Comparison of ENCODE assay signal across 16 mouse cellular contexts in genomic region chr16:4436738-4437137, GRCm38 (mm10). TPM values are rescaled to one million over a fixed set of nuclear protein-coding genes. Genes with fewer than 3 reads are reported as not detected.
DNase-seq lines count a peak whose midpoint lies in the region; ATAC-seq lines count a peak whose summit lies in the region.
"Had no signal": no experiment of that assay in that cellular context is flagged by ENCODE, and none has a peak within 500 bp of the region (broad histone marks: within the 10 kb centered on the region; RNA-seq: fewer than 3 reads in every experiment).

No protein-coding gene starts in this region.

- H3K9ac ChIP-seq in lung, embryonic 16.5 days (ENCODE audit: low read length), result no peak overlapping the region
- H3K9ac ChIP-seq: embryonic facial prominence, embryonic 12.5 days; limb, embryonic 15.5 days had no signal

- H3K27me3 ChIP-seq in lung, embryonic 16.5 days (ENCODE audit: control insufficient read depth, insufficient read depth, low read depth, low read length), result no peaks in the 10 kb centered on the region
- H3K27me3 ChIP-seq: embryonic facial prominence, embryonic 12.5 days; limb, embryonic 15.5 days had no signal

- peak; percentile 20 for DNase-seq in embryo, embryonic 10 days (ENCODE audit: low spot score)
- no peak for DNase-seq in embryo, embryonic 9.5 days (ENCODE audit: extremely low spot score)
- DNase-seq in layer of hippocampus, adult 9-11 months, result peak; percentile 34
- no peak for DNase-seq in layer of hippocampus, adult 8-10 months (ENCODE audit: low spot score in 2 of 2)
- no peak for DNase-seq in urinary bladder, adult 2 months (ENCODE audit: low spot score)
- no peak for DNase-seq in cerebellum, postnatal 36 days
- DNase-seq: cerebellum, adult 8-10 months; heart, postnatal 10 days had no signal

- H3K4me3 ChIP-seq in lung, embryonic 16.5 days (ENCODE audit: low read length), result no peak overlapping the region
- H3K4me3 ChIP-seq: embryonic facial prominence, embryonic 12.5 days; forebrain, embryonic 10.5 days; left cerebral cortex, adult 2 months; limb, embryonic 15.5 days; megakaryocyte, embryonic 14.5 days had no signal

- no peaks in the 10 kb centered on the region for H3K36me3 ChIP-seq in lung, embryonic 16.5 days (ENCODE audit: control insufficient read depth, insufficient read depth, low read length)
- H3K36me3 ChIP-seq: embryonic facial prominence, embryonic 12.5 days; forebrain, embryonic 10.5 days; limb, embryonic 15.5 days had no signal

- H3K9me3 ChIP-seq in lung, embryonic 16.5 days (ENCODE audit: control insufficient read depth, low read length), result no peaks in the 10 kb centered on the region
- H3K9me3 ChIP-seq: embryonic facial prominence, embryonic 12.5 days; forebrain, embryonic 10.5 days; limb, embryonic 15.5 days; megakaryocyte, embryonic 14.5 days had no signal

- 23% methylated on average over 4 of the region's 4 CpGs for WGBS in lung, embryonic 16.5 days

- peak; percentile 95 for ATAC-seq in common myeloid progenitor, adult 5-6 weeks (replicated peaks; ENCODE audit: low read depth, poor library complexity, severe bottlenecking)
- ATAC-seq in lung, embryonic 16.5 days (ENCODE audit: low read depth), result peak; percentile 54
- ATAC-seq: hindbrain, embryonic 16.5 days had no signal

- H3K4me1 ChIP-seq in lung, embryonic 16.5 days (replicated peaks; ENCODE audit: control insufficient read depth, insufficient read depth, low read length), result no peaks in the 10 kb centered on the region
- H3K4me1 ChIP-seq: embryonic facial prominence, embryonic 12.5 days; forebrain, embryonic 10.5 days; limb, embryonic 15.5 days had no signal

- H3K27ac ChIP-seq in lung, embryonic 16.5 days (ENCODE audit: low read length), result no peak overlapping the region
- H3K27ac ChIP-seq: embryonic facial prominence, embryonic 12.5 days; forebrain, embryonic 10.5 days; left cerebral cortex, adult 2 months; limb, embryonic 15.5 days had no signal

- H3K4me2 ChIP-seq in lung, embryonic 16.5 days (ENCODE audit: low read depth, low read length), result no peak overlapping the region
- H3K4me2 ChIP-seq: embryonic facial prominence, embryonic 12.5 days; limb, embryonic 15.5 days had no signal

RNA-seq across cellular contexts. Expression of gene Adcy9, which starts 16.4 kb away (rescaled TPM):
- 100 to 1,000 TPM in 2 of 4 experiments, 10 to 100 TPM in 2; 89.1 to 103 (median 99.7) TPM for total RNA-seq in layer of hippocampus, adult 8-10 months (2022)
- 7.0 and 11.6 TPM in 2 replicates for total RNA-seq in common myeloid progenitor, adult 5-6 weeks (2017)
- polyA plus RNA-seq in lung, embryonic 16.5 days (2015; fragmentation: Nextera tagmentation; extraction: Ambion mirVana), result 1.4 and 1.5 TPM in 2 replicates
- 10.1 and 12.1 TPM in 2 replicates for polyA plus RNA-seq in urinary bladder, adult 2 months (2012; rRNA removed)

Comparison
In these comparisons a context has a peak if more than half of its experiments do, and no peak if none do; other contexts are left out.
1. DNase-seq: peak in embryo, embryonic 10 days (single experiment) and layer of hippocampus, adult 9-11 months (single experiment); none in embryo, embryonic 9.5 days (single experiment), layer of hippocampus, adult 8-10 months (0 of 2), urinary bladder, adult 2 months (single experiment) and cerebellum, postnatal 36 days (0 of 2).